Mouse (Mus musculus) liver, postnatal 0 days (tissue): ENCODE results near the gene Abi3.
A peak's percentile ranks its signal among the peaks of the same experiment; 100 is the strongest.

Experiments used
- CTCF ChIP-seq: sonication (generic); IDR thresholded peaks from 2 replicates; pipeline ENCODE4 v1.5.1; 2016; ENCODE audit warnings: antibody characterized with exemption, low read depth
- EP300 ChIP-seq: IDR thresholded peaks from 2 replicates; pipeline ENCODE4 v1.6.1; 2016; ENCODE audit warnings: antibody characterized with exemption, low read depth, mild to moderate bottlenecking

GRCm38 (mm10) chr11:95890462-95891051, 48.3 kb upstream of the Abi3 start:
- TF ChIP-seq EP300 (no peak), CTCF (0 out of 2 replicates have a peak, but pooled peaks have one; percentile 8)
